Mouse (Mus musculus) ovary, adult 18-20 months (tissue): ENCODE results near the gene Cdc14b.
A peak's percentile ranks its signal among the peaks of the same experiment; 100 is the strongest.

Experiments used
- DNase-seq: peaks from one replicate; pipeline ENCODE4 v3.0.0; 2022; ENCODE audit warnings: low spot score, mixed read lengths

Gene Cdc14b

DNA sequence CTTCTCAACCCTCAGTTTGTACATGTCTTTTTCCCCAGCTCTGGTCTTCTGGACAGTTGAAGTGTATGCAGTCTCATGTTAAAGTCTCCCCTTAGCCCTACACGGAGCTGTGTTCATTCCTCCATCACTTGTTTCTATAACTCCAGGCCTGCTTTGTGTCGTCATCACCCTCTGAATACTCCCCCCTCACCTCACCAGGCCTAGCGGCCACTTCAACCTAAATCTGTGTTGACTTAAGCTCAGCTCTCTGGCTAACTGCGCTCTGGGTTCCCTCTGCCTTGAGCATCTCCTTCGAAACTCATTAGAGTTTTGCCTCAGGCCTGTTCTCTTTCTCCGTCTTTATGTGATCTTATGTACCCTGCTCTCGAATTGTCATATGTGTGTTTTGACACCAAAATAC is 97.1 kb downstream of the Cdc14b start:
- no peak for DNase-seq

DNA sequence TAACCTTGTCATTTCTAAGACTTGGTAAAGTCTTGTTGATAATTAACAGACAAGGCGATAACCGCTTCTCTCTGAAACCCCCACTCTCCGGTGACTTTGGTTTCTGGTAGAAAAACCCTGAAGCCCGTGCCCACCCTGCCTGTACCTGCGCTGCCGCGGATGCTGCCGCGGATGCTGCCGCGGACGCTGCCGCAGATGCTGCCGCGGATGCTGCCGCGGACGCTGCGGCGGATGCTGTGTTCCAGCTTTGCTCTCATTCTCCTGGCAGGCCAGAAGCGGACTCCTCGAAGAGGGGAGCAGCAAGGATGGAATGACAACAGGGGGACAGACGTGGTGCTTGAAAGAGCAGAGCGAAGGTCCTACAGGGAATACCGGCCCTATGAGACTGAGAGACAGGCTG is 105.3 kb downstream of the Cdc14b start:
- DNase-seq, result no peak

DNA sequence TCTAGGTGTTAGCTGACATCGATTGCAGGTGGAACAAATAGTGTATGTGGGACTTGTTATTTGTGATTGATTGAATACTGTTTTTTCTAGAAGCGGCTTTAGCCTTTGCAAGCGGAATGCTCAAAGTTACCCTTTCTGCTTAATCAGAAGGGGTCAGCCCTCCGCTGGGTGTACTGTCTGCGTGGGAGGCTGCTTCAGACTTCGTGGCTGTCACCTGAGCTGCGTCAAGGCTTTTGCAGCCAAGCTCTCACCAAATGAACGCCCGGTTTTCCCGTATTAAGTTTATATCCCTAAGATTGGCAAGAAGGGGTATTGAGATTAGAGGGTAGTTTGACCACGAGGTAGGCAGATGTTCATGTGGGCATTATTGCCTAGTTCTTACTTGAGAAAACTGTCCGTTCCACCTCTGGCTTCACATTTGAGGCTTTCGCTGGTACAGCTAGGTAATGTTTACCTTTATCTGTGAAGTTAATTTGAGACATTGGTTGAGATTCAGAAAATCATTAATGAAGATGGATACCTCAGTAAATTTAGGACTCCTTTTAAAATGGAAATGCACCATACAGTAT is 111.9 kb downstream of the Cdc14b start:
- no peak for DNase-seq

DNA sequence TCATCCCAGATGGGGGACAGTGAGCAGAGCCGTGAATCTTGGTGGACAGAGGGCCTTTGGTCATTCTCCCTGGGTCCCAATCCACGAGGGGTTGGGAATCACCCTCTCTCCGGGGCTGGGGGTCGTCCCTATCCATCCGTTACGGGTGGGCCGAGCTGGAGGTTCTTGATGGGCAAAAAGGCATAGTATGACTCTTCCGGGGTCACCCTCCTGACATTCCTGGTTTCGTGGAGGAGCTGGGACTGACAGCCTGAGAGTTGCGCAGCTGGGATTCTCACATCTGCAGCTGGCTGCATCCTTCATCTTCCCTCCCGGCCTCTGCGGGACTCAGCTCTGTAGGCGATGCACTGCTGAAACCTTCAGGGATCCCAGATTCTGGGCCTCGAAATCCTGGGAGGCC is 112.5 kb downstream of the Cdc14b start:
- DNase-seq, result no peak

DNA sequence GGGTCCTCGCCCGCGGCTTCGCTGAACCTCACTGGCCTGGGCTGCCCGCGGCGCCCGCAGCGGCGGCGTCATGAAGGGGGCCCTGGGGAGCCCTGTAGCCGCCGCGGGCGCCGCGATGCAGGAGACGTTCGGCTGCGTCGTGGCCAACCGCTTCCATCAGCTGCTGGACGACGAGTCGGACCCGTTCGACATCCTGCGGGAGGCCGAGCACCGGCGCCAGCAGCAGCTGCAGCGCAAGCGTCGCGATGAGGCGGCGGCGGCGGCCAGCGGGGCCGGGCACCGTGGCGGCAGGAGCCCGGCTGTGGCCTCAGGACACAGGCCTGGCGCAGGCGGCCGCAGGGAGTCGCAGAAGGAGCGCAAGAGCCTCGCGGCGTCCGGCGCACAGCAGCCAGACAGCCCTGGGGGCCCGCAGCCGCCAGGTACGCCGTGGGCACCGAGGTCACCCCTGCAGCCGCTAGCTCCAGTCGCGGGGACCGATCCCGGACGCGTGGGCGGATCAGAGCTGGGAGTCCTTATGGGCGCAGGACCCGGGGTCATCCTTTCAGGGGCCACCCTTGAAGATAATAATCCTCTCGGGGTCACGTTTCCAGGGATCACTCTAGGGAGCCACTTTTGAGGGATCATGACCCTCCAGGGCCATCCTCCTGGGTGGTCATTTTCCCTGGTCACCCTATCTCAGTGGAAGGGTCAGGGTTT is 113.0 kb downstream of the Cdc14b start:
- DNase-seq, result peak; percentile 12

DNA sequence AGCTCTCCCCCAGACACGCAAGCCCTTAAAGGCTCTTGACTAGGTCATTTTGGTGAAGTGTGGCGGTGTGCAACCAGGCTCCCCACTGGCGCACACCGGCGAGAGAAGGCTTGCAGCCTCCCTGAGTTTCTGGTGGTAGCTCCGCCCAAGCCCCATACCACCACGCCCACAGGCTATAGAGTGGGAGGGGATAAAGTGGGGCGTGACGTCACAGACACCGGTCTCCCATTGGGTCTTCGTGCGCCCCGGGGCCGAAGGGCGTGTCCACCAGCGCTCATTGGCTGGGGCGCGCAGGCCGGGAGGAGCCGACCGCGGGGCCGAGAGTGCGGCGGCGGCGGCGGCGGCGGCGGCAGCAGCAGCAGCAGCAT is 113.6 kb downstream of the Cdc14b start, which contains the start of gene Habp4:
Habp4 (plus strand) TSS at position 277 of the 368 bp plus-strand sequence.
- peak; percentile 97 for DNase-seq

DNA sequence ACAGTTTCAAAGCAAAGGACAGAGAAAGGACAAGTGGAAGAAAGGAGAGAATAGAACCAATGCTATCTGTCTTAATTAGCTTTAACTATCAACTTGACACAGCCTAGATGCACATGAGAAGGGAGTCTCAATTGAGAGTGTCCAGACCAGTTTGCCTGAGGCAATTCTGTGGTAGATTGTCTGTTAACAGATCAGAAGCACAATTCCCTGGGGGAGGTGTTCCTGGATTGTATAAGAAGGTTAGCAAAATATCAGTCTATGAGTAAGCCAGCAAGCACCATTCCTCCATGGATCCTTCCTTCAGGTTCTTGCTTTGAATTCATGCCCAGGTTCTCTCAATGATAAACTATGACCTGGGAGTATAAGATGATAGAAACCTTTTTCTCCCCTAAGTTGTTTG is 118.1 kb downstream of the Cdc14b start:
- DNase-seq, result no peak

DNA sequence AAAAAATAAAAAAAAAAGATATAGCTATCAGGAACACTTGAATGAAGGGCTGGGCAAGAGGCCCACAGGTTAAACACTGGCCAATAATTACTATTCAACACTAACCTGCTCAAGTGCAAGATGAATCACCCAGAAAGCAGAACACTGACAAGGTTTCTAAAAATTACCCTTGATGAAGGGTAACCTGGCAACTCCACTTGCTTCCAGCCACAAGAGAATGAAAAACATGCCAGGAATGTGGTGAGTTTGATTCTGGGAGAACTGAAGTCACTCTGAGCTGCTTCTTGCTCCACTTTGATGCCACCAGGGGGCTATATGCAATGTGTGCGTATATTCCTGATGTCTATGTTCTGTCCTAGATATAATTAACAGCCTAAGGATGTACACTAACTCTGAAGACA is 119.9 kb downstream of the Cdc14b start:
- DNase-seq, result no peak

DNA sequence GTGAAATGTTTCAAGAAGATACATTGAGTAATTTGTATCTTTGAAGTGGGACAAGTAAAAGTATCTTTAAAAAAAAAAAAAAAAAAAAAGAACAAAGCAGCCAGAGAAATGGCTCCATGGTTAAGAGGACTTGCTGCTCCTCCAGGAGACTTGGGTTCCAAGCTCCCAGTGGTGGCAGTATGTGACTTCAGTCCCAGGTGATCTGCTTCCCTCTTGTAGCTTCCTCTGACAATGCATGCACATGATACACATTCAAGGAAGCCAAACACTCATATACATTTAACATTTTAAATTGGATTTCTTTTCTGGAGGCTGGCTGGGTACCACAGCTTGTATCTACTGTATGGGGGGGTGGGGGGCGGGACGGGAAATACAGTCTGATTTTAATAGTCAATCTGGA is 120.4 kb downstream of the Cdc14b start:
- DNase-seq, result no peak

DNA sequence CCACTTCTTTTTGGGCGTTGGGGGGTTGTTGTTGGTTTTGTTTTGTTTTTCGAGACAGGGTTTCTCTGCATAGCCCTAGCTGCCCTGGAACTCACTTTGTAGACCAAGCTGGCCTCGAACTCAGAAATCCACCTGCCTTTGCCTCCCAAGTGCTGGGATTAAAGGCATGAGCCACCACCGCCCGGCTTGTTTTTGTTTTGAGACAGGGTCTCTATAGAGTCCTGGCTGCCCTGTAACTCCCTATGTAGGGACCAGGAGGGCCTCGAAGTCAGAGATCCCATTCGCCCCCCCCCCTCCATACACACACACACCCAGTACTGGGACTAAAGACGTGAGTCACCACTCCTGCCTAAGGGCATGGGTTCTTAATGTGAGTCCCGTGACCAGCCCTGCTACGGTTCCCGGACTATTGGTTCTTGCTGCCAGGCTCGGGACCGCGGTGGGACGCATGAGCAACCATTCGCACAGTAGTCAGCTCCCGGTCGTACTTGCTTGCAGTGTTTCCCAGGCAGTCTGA is 121.3 kb downstream of the Cdc14b start:
- DNase-seq, result peak; percentile 48

DNA sequence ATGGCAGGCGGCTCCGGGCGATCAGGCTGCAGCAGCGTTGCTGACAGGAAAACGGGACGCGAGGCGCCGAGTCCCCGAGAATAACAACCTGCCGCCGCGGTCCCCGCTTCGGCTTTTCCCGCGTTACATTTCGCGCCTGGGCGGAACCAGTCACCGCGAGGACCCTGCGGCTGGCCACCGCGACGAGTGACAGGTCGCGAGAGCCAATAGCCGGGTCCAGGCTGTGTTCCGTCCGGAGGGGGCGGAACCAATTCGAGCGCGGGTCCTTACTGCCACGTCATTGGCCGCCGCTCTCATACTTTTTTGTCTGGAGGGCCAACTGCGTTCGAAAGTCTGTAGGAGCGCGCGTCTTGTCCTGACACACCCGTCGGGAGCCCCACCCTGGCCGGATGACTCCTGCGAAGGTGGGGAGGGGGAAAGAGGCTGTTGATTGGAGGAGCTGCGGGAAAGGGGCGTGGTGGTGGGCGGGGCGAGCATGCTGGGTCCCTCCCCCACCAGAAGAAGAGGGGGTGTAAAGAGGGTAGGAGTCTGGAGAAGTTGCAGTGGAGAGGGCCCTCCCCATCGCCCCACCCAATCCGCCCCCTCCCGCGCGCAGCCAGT is 121.9 kb downstream of the Cdc14b start, which contains the start of gene Zfp367:
Zfp367 (minus strand) TSS at position 120 of the 600 bp plus-strand sequence.
- DNase-seq, result peak; percentile 100

DNA sequence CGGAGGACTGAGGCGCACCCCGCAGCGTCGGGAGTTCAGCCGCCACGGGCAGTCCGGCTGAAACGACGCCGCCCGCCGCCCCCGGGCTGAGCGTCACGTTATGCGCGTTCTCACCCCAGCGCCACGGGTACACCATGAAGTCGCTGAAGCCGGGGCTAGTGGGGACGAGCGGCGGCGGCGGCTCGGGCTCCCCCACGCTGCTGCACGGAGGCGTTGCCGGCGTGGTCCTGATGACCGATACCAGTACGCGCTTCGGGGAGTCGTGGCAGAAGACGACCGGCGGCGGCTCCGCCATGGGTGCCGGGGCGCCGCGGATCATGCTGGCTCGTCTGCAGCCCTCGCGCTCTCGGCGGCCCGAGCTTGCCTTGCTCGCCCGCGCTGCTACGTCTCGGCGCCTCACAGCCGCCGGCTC is 122.4 kb downstream of the Cdc14b start:
- DNase-seq, result no peak

DNA sequence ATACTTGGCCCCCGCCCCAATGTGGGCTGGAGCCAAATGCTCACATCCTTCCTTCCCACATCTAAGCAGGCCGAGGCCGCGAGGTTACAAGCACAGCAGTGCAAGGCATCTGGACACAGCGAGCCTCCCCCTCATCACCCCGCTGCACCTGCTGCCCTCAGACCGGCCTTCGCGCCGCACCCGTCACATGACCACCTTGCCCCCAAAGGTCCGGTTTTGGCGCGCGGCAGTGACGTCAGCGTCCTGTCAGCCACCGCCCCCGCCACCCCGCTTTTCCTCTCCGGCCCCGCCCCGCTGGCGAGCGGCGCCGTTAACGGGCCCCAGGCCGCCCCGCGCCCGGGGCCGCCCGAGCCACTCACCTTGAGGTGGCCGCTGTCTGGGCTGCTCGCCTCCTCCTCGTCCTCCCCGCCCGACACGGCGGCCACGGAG is 122.8 kb downstream of the Cdc14b start:
- DNase-seq, result peak; percentile 75

DNA sequence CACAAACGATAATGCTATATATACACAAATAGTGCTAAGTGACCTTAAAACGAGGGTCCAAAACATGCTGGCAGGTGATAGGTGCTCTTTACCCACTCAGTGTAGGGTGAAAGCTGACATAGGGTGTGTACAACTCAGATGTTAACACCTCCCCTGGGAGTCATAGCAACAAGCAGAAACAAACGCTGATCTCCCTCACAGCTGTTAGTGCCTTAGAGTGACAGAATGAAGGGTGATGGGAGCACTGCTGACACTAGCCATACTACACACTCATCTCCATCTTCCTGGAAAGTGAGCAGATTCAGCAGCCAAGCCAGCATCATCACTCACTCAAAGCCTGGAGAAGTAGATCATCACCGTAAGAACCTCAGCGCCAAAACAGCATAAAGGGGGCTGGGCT is 125.0 kb downstream of the Cdc14b start:
- no peak for DNase-seq
